ENCODE assay signal across 9 mouse cellular contexts in the genomic region with DNA sequence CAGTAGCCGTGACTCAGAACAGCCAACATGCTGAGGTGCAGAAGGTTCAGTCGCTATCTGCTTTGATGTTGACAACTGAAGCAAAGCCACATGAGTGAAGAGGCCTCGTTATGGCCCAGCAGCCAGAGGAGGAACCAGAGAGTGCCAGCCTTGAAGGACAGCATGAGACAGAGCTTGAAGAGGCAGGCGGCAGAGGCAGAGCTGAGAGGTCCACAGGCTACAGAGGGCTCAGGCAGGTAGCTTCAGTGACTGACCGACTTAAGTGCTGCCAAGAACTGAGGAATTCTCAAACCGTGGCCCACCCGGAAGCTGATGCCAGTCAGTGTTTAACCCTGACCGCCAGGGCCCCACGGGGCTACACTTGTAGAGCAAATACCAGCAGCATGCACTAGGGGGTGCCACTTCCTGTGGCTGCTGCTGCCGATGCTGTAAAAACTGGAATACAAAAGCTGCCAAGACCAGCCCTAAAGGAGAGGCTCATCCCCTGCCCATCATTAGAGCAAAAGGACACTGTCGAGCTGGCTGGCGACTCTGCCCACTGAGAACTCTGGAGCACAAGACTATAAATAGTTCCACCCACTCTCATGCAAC. TPM values are rescaled to one million over a fixed set of nuclear protein-coding genes. Genes with fewer than 3 reads are reported as not detected.
DNase-seq lines count a peak whose midpoint lies in the region; TF ChIP-seq lines count a peak whose summit lies in the region.
"Had no signal": no experiment of that assay in that cellular context is flagged by ENCODE, and none has a peak within 500 bp of the region (broad histone marks: within the 10 kb centered on the region; RNA-seq: fewer than 3 reads in every experiment).

No protein-coding gene starts in this region.

- H3K27me3 ChIP-seq in small intestine, adult 2 months (ENCODE audit: control insufficient read depth, insufficient read depth, low read length): no peaks in the 10 kb centered on the region
- H3K27me3 ChIP-seq: liver, embryonic 13.5 days had no signal

- in situ Hi-C loops in ES-E14 (cut with MboI; ENCODE audit: low sequenced_read_pairs in 2 of 2, unreplicated experiment in 2 of 2): no loop called here

- DNase-seq in left cerebral cortex, adult 18-20 months (ENCODE audit: low spot score in 2 of 2): peak; percentile 42 to 67
- no peak for DNase-seq in left cerebral cortex, adult 11 months (ENCODE audit: low spot score)
- no peak for DNase-seq in ES-E14 (ENCODE audit: low read depth, low spot score)
- DNase-seq in brain, adult 2 months (ENCODE audit: low read depth, low spot score): peak; percentile 77
- peak; percentile 58 to 81 for DNase-seq in heart, postnatal 10 days
- DNase-seq in lung, adult 2 months: peak; percentile 60
- DNase-seq in urinary bladder, adult 2 months (ENCODE audit: low spot score): no peak
- DNase-seq: liver, embryonic 13.5 days had no signal

- H3K36me3 ChIP-seq in ES-E14 (ENCODE audit: control insufficient read depth, insufficient read depth, low read length, poor library complexity, severe bottlenecking): no peaks in the 10 kb centered on the region
- H3K36me3 ChIP-seq in small intestine, adult 2 months (ENCODE audit: control insufficient read depth, insufficient read depth, low read length): no peaks in the 10 kb centered on the region
- H3K36me3 ChIP-seq: liver, embryonic 13.5 days had no signal

- H3K9me3 ChIP-seq in ES-E14 (ENCODE audit: control insufficient read depth, insufficient read depth, low read depth, low read length): no peaks in the 10 kb centered on the region
- H3K9me3 ChIP-seq: liver, embryonic 13.5 days had no signal

- no peak overlapping the region for H3K27ac ChIP-seq in ES-E14 (ENCODE audit: insufficient read depth, low read depth, low read length, poor library complexity, severe bottlenecking)
- 0 out of 2 replicates have a peak overlapping the region, but pooled peaks have one; percentile 8 for H3K27ac ChIP-seq in small intestine, adult 2 months (ENCODE audit: insufficient read depth, low read depth, low read length)
- H3K27ac ChIP-seq: liver, embryonic 13.5 days had no signal

- H3K4me3 ChIP-seq in ES-E14 (ENCODE audit: insufficient read depth in 1 of 2, low read depth in 1 of 2, low read length in 2 of 2, poor library complexity in 1 of 2, severe bottlenecking in 1 of 2): peak overlapping the region; percentile 13 to 55; a peak in 3 of 4 replicates
- H3K4me3 ChIP-seq in lung, adult 2 months (replicated peaks; ENCODE audit: extremely low read depth, low read depth, low read length): no peak overlapping the region
- no peak overlapping the region for H3K4me3 ChIP-seq in small intestine, adult 2 months (ENCODE audit: low read depth, low read length)
- H3K4me3 ChIP-seq: liver, embryonic 13.5 days had no signal

- H3K9ac ChIP-seq in ES-E14 (ENCODE audit: insufficient read depth, low read depth, low read length, poor library complexity, severe bottlenecking): no peak overlapping the region
- H3K9ac ChIP-seq: liver, embryonic 13.5 days had no signal

- peak; percentile 86 for TF ChIP-seq CTCF in lung, adult 2 months (IDR thresholded peaks at IDR 0.05; ENCODE audit: insufficient read depth, low read length)
- TF ChIP-seq CTCF in small intestine, adult 2 months (IDR thresholded peaks at IDR 0.05; ENCODE audit: extremely low read depth, insufficient read length, insufficient replicate concordance, low read depth, low read length): peak; percentile 65; the same call in 1 of the 2 replicates

- no peaks in the 10 kb centered on the region for H3K4me1 ChIP-seq in ES-E14 (ENCODE audit: control insufficient read depth in 2 of 2, insufficient read depth in 2 of 2, low read length in 2 of 2, poor library complexity in 1 of 2)
- H3K4me1 ChIP-seq in lung, adult 2 months (ENCODE audit: control insufficient read depth, insufficient read depth, low read length): peaks cover 3% of the 10 kb centered on the region
- H3K4me1 ChIP-seq in small intestine, adult 2 months (ENCODE audit: control insufficient read depth, insufficient read depth, insufficient read length, low read length): no peaks in the 10 kb centered on the region; the same call in 1 of the 2 replicates
- H3K4me1 ChIP-seq: liver, embryonic 13.5 days had no signal

- 31% methylated on average over 12 of the region's 12 CpGs for WGBS in lung, adult 2 months
- WGBS in small intestine, adult 2 months: 47% methylated on average over 12 of the region's 12 CpGs

- TF ChIP-seq POLR2A in lung, adult 2 months (IDR thresholded peaks at IDR 0.05; ENCODE audit: borderline replicate concordance, extremely low read depth, low read depth, low read length): no peak
- no peak for TF ChIP-seq POLR2A in small intestine, adult 2 months (IDR thresholded peaks at IDR 0.05; ENCODE audit: low read depth, low read length)

- intact Hi-C loops in heart, postnatal 10 days (cut with DNase I): loop anchor here (2.0 to 10.0 kb wide), 2 partner anchors 71 to 161 kb away; no protein-coding TSS in a partner anchor

TF ChIP-seq in ES-E14, 5 proteins besides CTCF, POLR2A, EP300 and RAD21:
- no peak for TF ChIP-seq ZNF384 (IDR thresholded peaks at IDR 0.05; ENCODE audit: low read depth, low read length)
- no peak for TF ChIP-seq HCFC1 (IDR thresholded peaks at IDR 0.05; ENCODE audit: borderline replicate concordance, insufficient read depth, low read length)
- TF ChIP-seq CHD2 (IDR thresholded peaks at IDR 0.05; ENCODE audit: low read depth, low read length): no peak
- no peak for TF ChIP-seq MAFK (IDR thresholded peaks at IDR 0.05; ENCODE audit: insufficient read depth, low read depth, low read length)
TF ChIP-seq in ES-E14: peak in this region for 0.

RNA-seq across cellular contexts. Expression of a gene that starts 59.1 kb away (rescaled TPM):
- 1 to 10 TPM in 1 of 2 experiments, under 1 TPM in 1; 0.68 to 1.0 TPM for total RNA-seq in left cerebral cortex, adult 18-20 months (2021)
- total RNA-seq in ES-E14 (2012; rRNA removed): 0.53 and 1.5 TPM in 2 replicates
- total RNA-seq in heart, postnatal 10 days (2021): 1 to 10 TPM; 1.6 to 2.0 TPM
- polyA plus RNA-seq in lung, adult 2 months (2012; rRNA removed): 20.2 and 26.0 TPM in 2 replicates
- polyA plus RNA-seq in small intestine, adult 2 months (2012; rRNA removed): 4.0 and 4.5 TPM in 2 replicates
- polyA plus RNA-seq in urinary bladder, adult 2 months (2012; rRNA removed): 1.4 and 1.8 TPM in 2 replicates

Comparison
In these comparisons a context has a peak if more than half of its experiments do, and no peak if none do; other contexts are left out.
1. DNase-seq: peak in left cerebral cortex, adult 18-20 months (2 of 2), brain, adult 2 months (single experiment), heart, postnatal 10 days (2 of 2) and lung, adult 2 months (single experiment); none in left cerebral cortex, adult 11 months (single experiment), ES-E14 (single experiment) and urinary bladder, adult 2 months (single experiment).
2. H3K4me3 ChIP-seq: peak in ES-E14 (2 of 2); none in lung, adult 2 months (single experiment) and small intestine, adult 2 months (single experiment).